ENCODE assay signal across 21 mouse cellular contexts in genomic region chr19:56448784-56449183, GRCm38 (mm10). TPM values are rescaled to one million over a fixed set of nuclear protein-coding genes. Genes with fewer than 3 reads are reported as not detected.
"Had no signal": no experiment of that assay in that cellular context is flagged by ENCODE, and none has a peak within 500 bp of the region (broad histone marks: within the 10 kb centered on the region; RNA-seq: fewer than 3 reads in every experiment).

No protein-coding gene starts in this region.

- H3K9me3 ChIP-seq: liver, embryonic 15.5 days; lung, embryonic 15.5 days; midbrain, embryonic 12.5 days; neural tube, embryonic 12.5 days; stomach, embryonic 15.5 days had no signal

- H3K27me3 ChIP-seq: lung, embryonic 15.5 days; midbrain, embryonic 12.5 days; neural tube, embryonic 12.5 days; stomach, embryonic 15.5 days had no signal

- H3K9ac ChIP-seq: liver, embryonic 15.5 days; liver, postnatal 0 days; lung, embryonic 15.5 days; midbrain, embryonic 12.5 days; neural tube, embryonic 12.5 days; stomach, embryonic 15.5 days had no signal

- H3K27ac ChIP-seq: liver, embryonic 15.5 days; lung, embryonic 15.5 days; macrophage; midbrain, embryonic 12.5 days; neural tube, embryonic 12.5 days; stomach, embryonic 15.5 days; stomach, postnatal 0 days had no signal

- H3K4me3 ChIP-seq: liver, embryonic 15.5 days; lung, embryonic 15.5 days; megakaryocyte, embryonic 14.5 days; midbrain, embryonic 12.5 days; neural tube, embryonic 12.5 days; stomach, embryonic 15.5 days had no signal

- H3K36me3 ChIP-seq: liver, embryonic 15.5 days; lung, embryonic 15.5 days; midbrain, embryonic 12.5 days; neural tube, embryonic 12.5 days; stomach, embryonic 15.5 days had no signal

- H3K4me1 ChIP-seq: liver, embryonic 15.5 days; lung, embryonic 15.5 days; midbrain, embryonic 12.5 days; neural tube, embryonic 12.5 days had no signal

- H3K4me2 ChIP-seq: liver, embryonic 15.5 days; lung, embryonic 15.5 days; midbrain, embryonic 12.5 days; neural tube, embryonic 12.5 days; stomach, embryonic 15.5 days had no signal

- ATAC-seq: liver, postnatal 0 days; lung, postnatal 0 days; midbrain, embryonic 16.5 days had no signal

- DNase-seq: liver, postnatal 0 days; lung, postnatal 14 days; lung, postnatal 36 days; midbrain, embryonic 14.5 days; right cerebral cortex, postnatal 14 days; thymus, adult 2 months; thymus, postnatal 25 days; thymus, postnatal 4 days had no signal

RNA-seq across cellular contexts. Expression of gene Plekhs1, which starts 12.7 kb away (rescaled TPM):
- total RNA-seq: megakaryocyte progenitor cell, adult 5-6 weeks; monocyte, adult 5-6 weeks had no signal
- polyA plus RNA-seq: liver, embryonic 15.5 days; liver, postnatal 0 days; macrophage had no signal

RNA-seq across cellular contexts. Expression of gene Nrap, which starts 58.9 kb away (rescaled TPM):
- total RNA-seq: monocyte, adult 5-6 weeks; neutrophil, adult 5-6 weeks had no signal
